Mouse (Mus musculus) kidney, adult 8-10 months (tissue): ENCODE data around the gene Neurl1a.
A peak's percentile ranks its signal among the peaks of the same experiment; 100 is the strongest.
"Not testable (repeated sequence)": the region's sequence is repeated elsewhere in the genome, so short reads cannot be mapped to it uniquely, and the experiment has no call there.

ENCODE experiments used
- DNase-seq, 2 experiments: peaks; one replicate each; pipeline ENCODE4 v3.0.0; 2022

The Neurl1a gene

GRCm38 (mm10) chr19:47178431-47179271, at the start of gene Neurl1a:
TSS of gene Neurl1a (plus strand) at chr19:47178820.
- DNase-seq, result no peak

DNA sequence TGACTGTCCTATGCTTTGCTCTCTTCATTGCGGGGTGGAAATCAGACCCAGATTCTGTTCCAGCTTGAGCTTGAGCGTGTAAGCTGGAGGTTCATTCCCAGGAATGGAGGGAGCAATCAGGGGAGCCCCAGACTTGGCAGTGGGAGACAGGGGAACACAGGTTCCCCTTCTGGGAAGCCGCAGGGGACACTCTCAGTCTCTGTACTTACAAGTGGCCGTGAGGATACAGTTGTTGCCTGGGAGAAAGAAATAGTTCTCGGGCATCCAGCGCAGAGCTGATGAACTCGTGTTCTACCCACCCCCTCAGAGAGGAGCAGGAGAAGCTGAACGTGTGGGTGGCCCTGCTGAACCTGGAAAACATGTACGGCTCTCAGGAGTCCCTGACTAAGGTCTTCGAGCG, 49.8 kb upstream of the Neurl1a start:
- no peak for DNase-seq

DNA sequence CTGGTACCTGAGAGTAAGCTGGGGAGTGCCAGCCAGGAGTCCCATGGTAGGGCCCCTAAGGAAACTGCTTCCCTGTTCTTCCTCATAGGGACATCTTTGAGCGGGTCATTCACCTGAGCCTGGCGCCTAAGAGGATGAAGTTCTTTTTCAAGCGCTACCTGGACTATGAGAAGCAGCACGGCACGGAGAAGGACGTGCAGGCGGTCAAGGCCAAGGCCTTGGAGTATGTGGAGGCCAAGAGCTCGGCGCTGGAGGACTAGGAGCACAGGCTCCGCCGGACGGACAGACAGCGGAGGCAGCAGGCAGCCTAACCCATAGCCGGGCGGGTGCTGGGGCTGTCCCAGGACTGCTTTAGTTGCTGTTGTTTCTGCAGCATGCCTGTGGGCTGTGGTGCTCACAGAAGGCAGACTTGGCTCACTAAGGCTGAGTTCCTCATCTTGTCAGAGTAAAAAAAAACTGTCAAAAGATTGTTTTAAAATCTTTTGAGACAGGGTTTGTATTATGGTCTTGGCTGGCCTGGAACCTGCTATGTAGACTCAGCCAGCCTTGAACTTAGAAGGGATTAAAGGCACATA, 48.0 kb upstream of the Neurl1a start:
- no peak for DNase-seq

- no peak for DNase-seq
These were observed 45.5 kb upstream of the Neurl1a start for GRCm38 (mm10) chr19:47133161-47133560.

DNA sequence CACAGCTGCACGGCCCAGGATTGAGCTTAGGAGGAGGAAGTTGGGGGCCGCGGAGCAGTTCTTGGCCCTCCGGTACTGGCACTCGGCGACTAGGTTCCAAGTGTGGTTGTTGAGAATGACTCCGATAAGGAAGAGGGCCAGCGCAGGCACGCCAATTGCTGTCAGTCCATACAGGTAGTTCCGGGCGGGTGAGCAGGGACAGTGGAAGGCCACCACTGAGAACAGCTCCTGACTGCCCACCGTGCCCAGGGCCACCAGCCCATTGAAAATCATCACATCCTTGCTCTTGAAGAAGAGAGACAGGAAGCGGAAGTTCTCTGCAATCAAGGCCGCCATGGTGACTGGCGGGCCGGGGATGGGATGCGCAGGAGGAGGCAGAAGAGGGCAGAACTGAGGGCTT, 43.1 kb upstream of the Neurl1a start:
- no peak for DNase-seq

DNA sequence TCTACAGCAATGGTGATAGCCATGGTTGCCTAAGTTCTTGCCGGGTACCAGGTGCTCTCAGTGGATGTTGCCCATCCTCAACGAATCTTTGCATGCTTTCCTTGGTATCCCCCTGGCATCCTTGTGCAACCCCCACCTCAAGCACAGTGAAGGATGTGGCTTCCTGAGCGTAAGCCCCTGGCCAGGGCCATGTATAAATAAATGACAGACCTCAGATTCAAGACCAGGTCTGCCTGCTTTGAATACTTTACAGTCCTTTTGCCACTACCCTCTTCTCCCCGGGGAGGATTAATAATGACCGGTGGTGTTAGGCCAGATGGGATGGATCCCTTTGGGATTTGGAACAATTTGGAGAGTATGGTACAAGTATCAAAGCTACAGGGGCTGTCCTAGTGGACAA, 42.5 kb upstream of the Neurl1a start:
- DNase-seq, result no peak

GRCm38 (mm10) chr19:47137051-47137581, 41.5 kb upstream of the Neurl1a start:
- peak; percentile 33 to 42 for DNase-seq

GRCm38 (mm10) chr19:47137771-47138421, 40.7 kb upstream of the Neurl1a start, which contains the start of gene Calhm2:
TSS of gene Calhm2 (minus strand) at chr19:47138294.
- peak in 1 of 2 experiments; percentile 29 for DNase-seq

GRCm38 (mm10) chr19:47139611-47140010, 39.0 kb upstream of the Neurl1a start:
- not testable (repeated sequence) for DNase-seq

DNA sequence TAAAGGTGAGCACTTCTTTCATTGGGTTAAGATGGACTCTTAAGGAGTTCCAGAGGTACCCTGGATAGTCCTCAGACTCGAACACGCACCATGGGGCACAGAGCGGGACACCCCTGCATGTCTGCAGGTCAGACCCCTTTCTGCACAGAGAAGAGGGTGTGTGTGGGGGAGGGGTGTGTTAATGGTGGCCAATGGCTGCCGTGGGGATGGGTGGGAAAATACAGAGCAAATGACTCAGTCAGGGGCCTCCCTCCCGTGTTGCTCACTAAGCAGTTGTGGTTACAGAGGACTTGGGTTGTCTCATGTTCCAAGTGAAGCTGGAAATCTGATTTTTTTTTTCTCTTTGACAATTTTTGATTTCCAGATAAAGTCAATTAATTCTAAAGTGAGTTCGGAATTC, 36.2 kb upstream of the Neurl1a start:
- DNase-seq, result no peak

DNA sequence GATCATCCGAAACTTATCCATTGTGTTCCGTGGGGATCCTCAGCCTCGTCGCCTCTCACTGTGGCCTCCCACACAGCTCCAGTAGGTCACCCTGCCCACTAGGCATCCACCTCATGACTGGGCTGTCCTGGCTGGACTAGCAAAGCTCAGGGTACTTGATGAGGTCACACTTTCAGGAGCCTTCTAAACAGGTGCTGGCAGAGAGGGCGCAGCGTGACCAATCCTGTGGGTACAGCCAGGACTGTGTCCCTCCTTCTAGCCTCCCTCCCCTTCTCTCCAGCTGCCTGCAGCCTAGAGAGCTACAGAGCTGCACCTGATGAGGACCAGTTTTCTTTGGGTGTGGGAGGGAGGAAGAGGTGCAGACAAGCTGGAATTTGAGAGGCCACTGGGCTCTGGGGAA, 34.5 kb upstream of the Neurl1a start, which contains the start of gene Calhm1:
Gene Calhm1 (minus strand): TSS at position 101 of the 400 bp plus-strand sequence.
- no peak for DNase-seq

DNA sequence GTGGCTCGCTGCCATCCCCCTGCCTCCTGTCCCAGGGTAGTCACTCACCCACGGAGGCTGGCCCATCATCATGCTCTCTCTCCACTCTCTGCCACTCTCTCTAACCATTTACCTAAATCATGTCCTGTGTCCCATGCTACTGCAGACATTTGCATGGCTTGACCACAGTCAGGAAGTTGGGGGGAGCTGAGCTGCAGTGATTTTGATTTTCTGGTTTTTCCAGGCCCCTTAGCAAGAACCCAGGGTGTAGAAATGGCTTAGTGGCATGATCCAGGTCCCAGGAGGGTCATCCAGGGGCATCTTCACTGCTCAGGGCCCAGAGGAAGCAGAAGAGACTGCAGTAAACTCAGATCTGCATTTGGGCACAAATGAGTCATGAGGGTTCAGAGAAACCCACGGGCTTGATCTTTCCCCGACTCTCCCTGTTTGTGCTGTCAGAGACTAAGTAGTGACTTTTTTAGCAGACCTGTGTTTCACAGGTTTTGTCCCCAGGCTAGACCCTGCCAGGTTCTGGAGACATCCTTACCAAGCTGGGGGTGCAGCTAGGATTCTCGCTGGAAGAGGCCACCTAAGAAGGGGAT, 30.3 kb upstream of the Neurl1a start:
- no peak for DNase-seq

- DNase-seq, result no peak
These were observed 28.8 kb upstream of the Neurl1a start for GRCm38 (mm10) chr19:47149854-47150253.

DNA sequence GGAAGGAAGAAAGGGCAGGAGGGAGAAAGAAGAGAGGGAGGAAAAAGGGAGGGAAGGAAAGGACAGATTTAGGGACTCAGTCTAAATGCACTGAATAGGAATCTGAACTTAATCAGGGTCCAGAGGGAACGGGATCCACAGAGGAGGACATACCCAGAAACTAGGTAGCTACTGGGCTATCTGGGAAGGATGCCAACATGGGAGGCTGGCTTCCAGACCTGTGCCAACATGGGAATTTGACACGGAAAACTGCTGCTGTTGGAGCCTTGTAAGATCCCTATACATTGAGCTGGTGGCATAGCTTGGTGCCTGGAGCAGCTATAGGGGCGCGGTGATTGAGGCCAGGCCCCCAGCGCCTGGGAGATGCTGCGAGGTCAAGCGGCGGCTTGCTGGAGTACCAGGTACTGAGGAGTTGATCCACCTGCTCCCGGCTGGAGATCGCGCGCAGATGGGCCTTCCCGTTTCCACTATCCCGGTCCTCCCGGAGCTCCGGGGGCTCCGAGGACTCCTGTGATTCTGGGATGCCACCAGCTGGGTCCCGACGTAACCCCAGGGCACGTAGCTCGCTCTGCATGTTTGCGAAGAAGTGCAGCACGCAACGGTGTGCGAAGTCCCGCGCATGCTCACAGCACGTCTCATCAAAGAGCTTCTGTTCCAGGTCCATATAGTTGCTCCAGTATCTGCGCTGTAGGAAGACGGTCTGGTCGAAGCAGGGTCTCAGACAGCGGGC, 27.1 kb upstream of the Neurl1a start:
- DNase-seq, result no peak

DNA sequence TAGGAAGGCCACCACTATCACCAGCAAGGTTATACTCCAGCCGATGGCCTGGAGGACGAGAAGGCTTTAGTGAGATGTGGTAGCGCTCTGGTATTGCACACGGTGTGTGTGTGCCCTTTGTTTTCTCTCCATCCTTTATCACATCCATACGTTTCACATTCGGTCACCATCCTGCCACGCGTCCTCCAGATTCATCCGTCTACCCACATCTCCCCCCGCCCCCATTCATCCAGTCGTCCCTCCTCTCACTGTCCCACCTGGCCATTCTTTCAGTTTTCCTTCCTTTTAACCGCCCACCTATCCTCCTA, 26.6 kb upstream of the Neurl1a start:
- no peak for DNase-seq

DNA sequence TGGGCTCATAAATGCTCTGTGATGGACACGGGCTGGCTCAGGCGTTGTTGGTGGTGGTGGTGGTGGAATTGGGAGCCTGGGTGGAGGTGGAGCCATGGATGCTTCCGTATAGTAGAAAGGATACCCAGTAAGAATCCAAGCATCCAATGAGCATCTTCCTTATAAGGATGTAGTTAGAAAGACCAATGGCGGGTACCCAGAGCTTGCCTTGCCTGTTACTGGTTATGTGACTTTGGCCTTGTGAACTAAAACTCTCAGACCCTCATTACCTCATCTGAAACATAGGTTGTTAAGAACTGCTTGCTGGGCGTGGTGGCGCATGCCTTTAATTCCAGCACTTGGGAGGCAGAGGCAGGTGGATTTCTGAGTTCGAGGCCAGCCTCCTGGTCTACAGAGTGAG, 24.9 kb upstream of the Neurl1a start:
- DNase-seq, result no peak

DNA sequence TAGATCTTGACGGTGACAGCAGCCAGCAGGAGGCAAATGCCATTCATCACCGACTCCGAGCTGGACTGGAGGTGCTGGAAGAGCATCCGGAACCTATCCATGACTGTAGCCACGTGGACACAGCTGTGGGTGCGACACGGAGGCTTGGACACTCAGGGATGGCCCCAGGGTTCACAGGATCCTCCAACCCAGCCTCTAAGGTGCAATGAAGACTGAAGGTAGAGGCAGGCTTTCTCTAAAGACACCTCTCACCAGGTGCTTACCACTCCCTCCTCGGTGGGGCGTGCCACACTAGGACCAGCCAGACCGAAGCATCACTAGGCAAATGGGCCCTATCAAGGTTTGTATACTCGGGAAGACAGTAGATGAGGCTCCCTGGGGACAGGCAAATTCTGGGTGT, 21.0 kb upstream of the Neurl1a start, which contains the start of gene Calhm3:
Gene Calhm3 (minus strand): TSS at position 101 of the 400 bp plus-strand sequence.
- DNase-seq, result no peak

DNA sequence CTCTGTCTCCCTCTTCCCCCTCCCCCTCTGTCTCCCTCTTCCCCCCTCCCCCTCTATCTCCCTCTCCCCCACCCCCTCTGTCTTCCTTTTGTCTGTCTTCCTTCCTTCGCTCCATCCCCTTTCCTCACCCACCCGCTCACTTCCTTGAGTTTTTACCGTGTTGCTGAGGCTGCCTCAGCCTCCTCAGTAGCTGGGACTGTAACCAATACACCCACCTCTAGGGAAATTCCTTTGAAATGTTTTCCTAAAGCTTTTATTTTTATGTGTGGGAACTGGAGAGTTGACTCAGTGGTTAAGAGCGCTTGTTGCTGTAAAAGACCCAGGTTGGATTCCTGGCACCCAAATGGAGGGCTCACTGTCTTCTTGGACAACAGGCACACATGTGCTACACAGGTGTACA, 17.0 kb upstream of the Neurl1a start:
- DNase-seq, result no peak

GRCm38 (mm10) chr19:47163176-47163744, 15.4 kb upstream of the Neurl1a start:
- no peak for DNase-seq

DNA sequence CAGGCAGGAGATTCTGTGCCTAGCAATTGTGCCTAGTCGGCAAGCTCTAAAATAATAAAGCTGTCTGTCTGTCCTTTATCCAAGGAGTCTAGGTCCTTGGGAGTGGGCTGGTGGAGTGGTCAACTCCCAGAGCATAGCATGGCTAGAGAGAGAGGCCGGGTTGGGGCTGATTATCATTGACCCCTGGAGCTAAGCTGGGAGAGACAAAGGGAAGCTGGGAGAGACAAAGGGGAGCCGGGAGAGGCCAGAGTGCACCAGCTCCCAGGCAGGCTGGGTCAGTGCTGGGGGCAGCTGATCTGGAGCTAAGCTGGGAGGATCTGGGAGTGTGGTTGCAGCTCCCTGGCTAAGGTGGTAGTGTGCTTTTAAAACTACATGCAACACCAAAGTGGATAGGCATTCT, 11.9 kb upstream of the Neurl1a start:
- no peak for DNase-seq

- no peak for DNase-seq
These were observed 10.9 kb upstream of the Neurl1a start for GRCm38 (mm10) chr19:47167617-47168214.

DNA sequence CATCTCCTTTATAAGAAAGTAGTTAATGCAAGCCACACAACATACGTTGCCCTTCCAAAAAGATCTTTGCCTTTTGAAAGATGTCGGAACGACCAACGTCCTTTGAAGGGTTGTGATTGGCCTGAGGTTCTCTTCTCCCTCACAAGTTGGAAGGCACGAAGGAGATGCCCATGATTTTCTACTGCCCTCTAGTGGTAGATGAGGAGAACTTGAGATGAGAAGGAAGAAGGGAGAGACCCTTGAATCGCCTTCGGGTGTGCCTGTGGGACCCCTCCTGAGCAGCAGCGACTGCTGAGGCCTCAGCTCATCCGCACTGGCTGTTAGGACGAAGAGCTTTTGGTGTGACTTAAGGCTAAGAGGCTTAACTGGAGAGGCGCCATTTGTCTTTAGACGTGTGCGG, 10.4 kb upstream of the Neurl1a start:
- no peak for DNase-seq
